Mouse (Mus musculus) left cerebral cortex, postnatal 25 days (tissue): ENCODE results near the gene Rad51b. TPM values are rescaled to one million over a fixed set of nuclear protein-coding genes. Genes with fewer than 3 reads are reported as not detected.

Experiments used
- DNase-seq, 2 experiments: peaks; one replicate each; pipeline ENCODE4 v3.0.0; 2022; ENCODE audit warnings: low spot score in 2 of 2, mixed read lengths in 1 of 2
- intact Hi-C: fragments of 180-260 bp; cut with DNase I; formaldehyde crosslinking; loops from one replicate; pipeline ENCODE4 v1.15.1; 2025
- total RNA-seq, 2 experiments: library from RNA; stranded (reverse); gene quantifications; 2 replicates each; pipeline ENCODE4 v1.2.3; 2021

Gene Rad51b
- total RNA-seq, 2 experiments from 2014 or later = 0.32 TPM; not detected in 1

GRCm38 (mm10) chr12:79816241-79816640 is 519.2 kb downstream of the Rad51b start:
- intact Hi-C loops = no loop called here
- DNase-seq = no peak

DNA sequence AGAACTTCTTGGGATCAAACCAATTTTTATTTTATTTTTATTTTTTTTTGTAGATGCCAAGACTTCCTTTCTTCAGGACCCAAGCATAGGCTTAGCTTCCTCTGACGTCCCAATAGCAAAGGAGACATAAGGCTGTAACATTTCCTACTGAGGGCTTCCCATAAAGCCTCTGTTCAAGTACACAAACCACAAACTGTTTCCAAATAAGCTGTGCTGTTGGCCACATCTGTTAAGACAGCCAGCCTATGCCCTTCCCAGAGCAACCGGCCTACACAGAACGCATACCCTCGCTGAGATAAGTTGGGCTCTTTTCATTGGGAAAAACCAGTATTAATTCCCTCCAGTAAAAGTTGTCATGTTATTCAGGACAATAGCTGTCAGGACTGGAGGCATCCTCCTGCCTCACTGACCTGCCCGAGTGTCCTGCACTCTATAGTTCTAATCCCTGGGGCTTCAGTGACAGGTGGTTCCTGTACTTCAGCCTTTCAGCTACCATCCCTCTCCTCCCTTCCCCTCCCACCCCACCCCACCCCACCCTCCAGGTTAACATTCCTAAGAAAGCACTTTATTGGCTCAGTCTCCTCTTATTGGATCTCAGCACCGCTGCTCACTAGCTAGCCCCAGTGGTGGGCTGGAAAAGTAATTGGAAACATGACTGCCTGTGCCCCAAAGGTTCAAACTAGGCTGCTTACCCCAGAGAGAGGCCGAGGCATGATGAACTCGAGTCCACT is 523.3 kb downstream of the Rad51b start:
- intact Hi-C loops = no loop called here
- DNase-seq = no peak

GRCm38 (mm10) chr12:79821901-79822300 is 524.8 kb downstream of the Rad51b start:
- no peak for DNase-seq
- intact Hi-C loops = no loop called here

GRCm38 (mm10) chr12:79822401-79822800 is 525.3 kb downstream of the Rad51b start:
- DNase-seq = no peak
- intact Hi-C loops = no loop called here

DNA sequence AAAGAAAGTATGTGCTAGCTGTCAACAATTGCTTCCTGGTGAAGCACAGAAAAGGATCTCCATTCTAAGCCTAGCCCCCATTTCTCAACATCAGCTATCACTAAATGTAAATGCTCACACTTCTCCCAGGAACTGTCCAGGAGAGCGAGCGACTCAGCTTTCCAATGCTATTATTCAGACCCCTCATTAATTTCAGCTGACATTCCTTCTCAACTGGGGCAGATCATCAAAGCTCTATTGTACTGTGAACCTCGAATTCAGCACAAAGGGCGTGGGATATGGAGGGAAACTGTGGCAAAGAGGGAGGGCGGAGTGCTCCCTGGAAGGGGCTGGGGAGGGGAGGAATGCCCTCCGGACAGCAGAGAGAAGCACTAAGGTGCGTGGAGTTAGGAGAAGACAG is 528.8 kb downstream of the Rad51b start:
- no peak for DNase-seq
- intact Hi-C loops = no loop called here

DNA sequence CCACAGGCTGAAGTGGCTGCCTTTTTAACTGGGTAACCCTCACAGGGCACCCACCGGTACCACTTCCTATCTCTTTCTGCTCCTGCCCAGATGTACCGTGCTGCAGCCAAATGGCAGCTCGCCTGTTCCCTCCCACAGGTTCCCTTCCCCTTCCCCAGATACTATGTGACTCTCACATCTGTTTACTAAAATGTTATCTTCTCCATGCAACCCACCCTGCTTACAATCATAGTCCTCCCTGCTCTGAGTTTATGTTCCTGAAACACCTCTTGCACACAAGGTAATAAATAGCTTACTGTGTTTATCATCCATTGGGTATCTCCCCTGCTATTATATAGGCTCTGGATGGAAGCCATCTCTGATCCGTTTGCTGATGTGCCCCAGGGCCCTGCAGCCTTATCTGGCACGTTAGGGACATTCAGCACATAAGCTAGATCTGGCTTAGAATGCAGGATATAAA is 530.2 kb downstream of the Rad51b start:
- DNase-seq = no peak
- intact Hi-C loops = no loop called here

DNA sequence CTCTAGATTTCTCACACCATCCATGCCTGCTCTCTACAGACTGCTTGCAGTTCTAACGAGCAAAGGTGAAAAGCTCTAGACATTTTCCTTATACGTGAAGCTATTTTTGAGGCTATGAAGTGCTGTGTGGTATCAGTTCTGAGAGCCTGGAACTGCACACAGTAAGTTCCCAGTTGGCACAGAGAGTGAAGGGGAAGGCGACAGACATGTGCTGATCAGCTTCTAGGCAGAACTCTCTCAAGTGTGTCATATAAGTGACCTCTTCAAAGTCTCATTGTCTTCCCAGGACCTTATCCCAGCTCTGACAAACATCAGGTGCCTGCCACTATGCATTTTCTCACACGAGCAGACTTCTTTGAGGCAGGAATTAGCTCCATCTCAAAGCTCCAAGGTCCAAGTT is 530.7 kb downstream of the Rad51b start:
- intact Hi-C loops = no loop called here
- no peak for DNase-seq

DNA sequence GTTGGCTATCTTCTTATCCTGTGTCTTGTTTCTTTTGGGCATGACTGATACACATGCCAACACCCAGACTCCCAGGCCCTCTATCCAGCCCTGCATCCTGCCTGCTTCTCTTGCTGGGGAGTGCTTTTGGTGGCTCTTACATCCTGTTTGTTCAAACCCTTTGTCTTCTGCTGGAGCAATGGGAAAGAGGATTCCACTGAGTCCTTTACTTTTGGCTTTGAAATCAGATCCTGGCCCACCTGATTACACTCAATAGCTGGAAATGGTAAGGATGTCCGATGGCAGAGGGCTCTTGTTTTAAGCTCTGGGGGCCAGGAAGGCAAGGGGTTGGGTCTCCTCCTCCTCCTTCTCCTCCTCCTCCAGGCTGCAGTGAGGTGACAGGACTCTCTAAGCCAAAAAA is 533.6 kb downstream of the Rad51b start:
- intact Hi-C loops = no loop called here
- DNase-seq = no peak

DNA sequence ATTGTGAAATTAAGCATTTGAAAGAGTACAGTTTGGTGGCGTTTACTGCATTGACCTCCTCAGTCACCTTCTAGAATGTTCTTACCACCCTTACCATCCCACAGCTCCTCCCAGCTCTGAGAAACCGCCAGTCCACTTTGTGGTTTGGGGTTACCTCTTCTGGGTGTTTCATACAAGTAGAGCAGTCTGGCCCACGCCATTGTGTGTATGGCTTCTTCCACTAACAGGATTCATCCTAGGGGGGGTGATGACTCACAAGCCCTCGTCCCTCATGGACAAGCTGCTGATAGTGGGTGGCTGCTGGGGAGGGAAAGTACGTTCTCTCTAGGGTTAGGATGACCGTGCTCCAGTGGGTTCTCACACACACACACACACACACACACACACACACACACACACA is 535.5 kb downstream of the Rad51b start:
- intact Hi-C loops = no loop called here
- peak in 1 of 2 experiments; percentile 69 for DNase-seq

DNA sequence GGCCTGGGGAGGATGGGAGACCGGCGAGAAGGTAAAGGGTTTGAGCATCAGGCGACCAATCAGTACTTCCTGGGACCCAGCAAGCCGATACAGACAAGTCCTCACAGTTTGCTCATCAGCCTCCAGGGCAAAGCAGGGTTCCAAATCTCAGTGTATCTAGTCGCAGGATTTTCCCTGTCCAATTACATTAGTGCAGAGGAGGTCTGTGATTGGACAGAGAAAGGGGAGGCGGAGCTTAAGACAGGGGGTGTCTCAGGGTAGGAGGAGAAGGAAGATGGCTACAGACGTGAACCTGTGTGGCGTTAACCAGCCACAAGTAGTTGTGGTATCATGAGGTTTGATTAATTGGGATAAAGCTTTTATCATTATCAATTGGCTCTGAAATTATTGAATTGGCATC is 538.4 kb downstream of the Rad51b start:
- DNase-seq = no peak
- intact Hi-C loops = no loop called here

DNA sequence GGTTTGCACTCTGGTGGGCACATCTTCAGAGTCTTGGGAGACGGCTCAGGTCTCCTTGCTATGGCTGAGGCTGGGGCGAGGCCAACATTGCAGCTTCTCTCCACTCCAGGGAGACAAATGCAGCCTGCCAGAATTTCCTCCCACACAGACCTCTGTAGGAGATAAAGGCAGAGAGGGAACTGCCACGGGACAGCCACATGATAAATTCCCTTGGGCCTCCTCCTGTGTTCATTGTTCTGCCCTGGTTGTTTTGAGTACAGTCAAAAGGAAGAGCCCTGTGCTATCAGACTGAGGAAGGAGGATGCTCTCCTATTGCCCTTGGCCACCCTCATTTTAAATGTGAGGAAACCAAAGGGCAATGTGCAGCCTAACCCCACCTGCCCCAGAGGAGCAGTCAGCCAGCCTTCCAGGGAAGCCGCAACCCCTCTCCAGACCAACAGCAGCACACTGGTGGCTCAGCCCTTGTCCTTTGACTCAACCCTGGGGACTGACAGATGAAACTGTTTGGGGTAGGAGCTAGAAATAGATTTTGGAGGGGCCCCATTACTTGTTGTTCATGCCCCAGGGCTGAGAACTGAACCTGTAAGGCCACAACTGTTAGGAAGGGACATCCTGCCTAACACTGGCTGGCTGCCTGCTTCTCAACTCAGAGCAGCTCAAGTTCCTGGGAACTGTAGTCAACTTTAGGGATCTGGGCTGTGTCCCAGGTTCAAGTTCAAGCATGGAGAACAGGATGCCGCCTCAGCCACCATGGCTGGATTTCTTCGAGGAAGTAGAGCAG is 541.3 kb downstream of the Rad51b start:
- intact Hi-C loops = no loop called here
- peak; percentile 28 to 78 for DNase-seq

DNA sequence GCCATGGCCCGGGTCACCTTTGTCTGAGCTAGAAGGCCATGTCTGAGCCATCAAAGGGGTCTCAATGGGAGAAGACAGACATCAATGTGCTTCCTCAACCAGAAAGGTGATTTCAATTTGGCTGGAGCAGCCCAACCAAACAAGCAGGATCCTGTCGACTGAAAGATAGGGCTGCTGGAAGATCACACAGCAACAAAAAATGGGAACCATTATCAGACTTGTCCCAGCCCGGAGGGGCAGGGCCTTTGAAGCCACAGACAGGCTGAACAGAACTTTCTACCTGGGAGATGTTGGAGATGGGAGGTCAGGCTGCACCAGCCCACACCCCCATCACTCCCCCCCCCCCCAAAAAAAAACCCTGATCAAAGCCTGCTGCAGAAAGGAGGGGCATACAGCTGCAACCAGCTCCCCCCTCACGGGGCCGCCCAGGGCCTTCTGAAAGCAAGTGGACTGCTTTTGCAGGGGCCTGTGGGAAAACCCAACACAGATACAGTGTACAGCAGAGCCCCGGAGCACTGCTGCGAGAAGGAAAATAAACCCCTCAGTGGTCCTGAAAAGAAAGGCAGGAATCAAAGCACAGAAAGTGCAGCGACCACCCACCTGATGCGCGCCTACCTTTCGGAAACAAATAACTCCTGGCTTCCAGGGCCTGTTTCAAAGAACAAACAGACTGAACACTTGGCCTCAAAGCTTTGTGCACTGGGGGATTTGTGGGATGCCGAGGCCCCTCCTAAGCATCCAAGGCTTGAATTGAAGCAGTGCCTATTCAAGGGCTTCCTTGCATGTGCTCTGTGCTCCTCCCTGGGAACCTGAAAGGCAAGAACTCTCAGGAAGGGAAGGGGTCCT is 542.2 kb downstream of the Rad51b start:
- intact Hi-C loops = no loop called here

DNA sequence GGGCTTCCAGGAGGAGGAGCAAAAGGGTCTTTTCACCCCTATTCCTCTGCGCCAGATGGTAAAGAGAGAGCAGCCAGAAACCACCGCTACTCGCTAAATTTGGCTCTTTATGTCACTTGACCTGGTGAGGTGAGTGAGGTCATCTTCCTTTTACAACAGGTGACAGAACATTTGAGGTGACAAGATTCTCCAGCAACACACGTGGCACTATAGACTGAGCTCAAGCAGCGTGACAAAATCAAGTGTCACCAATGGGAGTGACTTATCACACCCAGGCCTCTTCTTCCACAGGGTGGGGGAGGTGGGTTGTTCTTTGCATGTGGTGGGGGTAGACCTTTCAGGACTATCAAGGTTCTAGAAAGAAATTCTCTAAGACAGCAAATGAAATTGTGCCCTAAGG is 543.4 kb downstream of the Rad51b start:
- no peak for DNase-seq
- intact Hi-C loops = no loop called here

More for the DNA sequence above, 542.2 kb downstream of the Rad51b start:
- no peak for DNase-seq

GRCm38 (mm10) chr12:79841248-79841647 is 544.2 kb downstream of the Rad51b start:
- intact Hi-C loops = no loop called here
- no peak for DNase-seq

DNA sequence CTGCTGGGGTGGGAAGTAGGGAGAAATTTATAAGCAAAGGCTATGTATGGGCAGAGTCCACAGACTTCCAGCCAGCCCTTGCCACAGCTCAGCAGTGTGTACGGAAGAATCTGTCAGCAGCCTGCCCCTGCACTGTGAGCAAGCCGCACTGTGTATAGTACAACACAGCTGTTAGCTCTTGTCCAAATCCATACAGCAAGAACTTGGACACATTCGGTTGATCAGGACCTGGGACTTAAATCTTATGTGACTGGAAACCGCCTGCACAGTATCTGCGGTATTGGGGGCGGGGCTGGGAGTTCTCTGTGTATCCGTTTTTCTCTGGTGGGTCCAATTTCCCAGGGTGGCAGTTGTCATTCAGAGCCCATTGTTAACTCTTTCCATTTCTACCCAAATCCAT is 545.2 kb downstream of the Rad51b start:
- intact Hi-C loops = no loop called here
- peak; percentile 17 to 69 for DNase-seq

DNA sequence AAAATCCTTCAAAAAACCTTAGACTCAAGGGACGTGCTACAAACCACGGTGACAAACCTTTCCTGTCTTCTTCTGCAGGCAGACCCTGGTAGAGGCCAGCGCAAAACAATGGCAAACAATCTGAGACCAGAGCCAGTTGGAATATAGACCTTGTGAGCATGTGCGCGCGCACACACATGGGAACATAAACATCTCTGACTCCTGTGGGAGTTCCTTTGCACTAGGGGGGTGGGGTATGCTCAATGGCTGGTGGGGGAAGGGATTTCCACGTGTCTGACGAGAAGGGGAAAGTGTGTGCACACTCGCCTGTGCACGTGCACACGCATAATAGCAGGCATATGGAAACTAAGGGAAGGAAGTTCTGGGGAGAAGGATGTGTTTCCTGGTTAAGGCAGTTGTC is 545.9 kb downstream of the Rad51b start:
- DNase-seq = no peak
- intact Hi-C loops = no loop called here

- intact Hi-C loops = no loop called here
- DNase-seq = no peak
Measured at GRCm38 (mm10) chr12:79843496-79843895, 546.4 kb downstream of the Rad51b start.

DNA sequence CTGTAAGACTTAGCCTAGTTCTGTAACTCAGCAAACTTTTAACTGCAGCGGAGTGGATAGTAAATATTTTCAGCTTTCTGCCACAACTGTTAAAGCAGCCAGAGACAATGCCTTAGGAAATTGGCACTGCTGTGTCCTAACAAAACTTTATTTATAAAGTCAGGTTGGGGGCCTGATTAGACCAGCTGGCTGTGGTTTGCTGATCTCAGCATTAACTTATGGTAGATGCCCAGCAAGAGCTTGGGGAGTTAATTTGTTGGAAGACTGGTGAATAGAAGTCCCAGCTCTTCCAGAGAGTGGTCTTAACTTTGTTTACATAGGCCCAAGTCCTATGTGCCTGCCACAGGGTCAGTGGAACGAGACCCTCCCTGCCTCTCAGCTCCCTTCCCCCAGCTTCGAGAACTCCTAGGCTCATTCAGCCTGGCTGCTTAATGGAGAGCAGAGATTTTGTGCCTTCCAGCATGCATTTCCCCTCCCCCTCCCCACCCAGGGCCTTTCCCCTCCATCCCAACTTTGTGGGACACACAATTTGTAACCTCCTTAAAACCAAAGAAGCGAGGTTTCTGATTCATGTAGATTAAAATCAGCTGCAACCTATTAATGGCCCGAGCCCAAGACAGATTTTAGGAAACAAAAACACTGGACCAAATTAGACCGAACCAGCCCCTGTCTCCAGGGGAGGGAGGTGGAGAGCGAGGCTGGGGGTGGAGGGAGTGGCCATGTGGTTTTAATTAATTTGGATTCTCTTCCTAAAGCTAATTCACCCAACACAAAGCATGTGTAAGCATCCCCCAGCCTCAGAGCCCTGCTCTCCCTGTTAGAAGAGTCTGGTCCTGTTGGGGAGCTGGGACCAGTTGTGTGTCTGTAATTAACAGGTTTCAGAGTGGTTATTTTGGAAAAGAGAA is 549.4 kb downstream of the Rad51b start:
- intact Hi-C loops = no loop called here
- no peak for DNase-seq

GRCm38 (mm10) chr12:79848539-79848938 is 551.5 kb downstream of the Rad51b start:
- intact Hi-C loops = no loop called here
- DNase-seq = no peak
